Mouse (Mus musculus): ENCODE measurements around the gene Apaf1.

GRCm38 (mm10) chr10:91098056-91098455 lies 15.5 kb upstream of the Apaf1 start:
- no peak for TF ChIP-seq CTCF (IDR thresholded peaks at IDR 0.05; ENCODE audit: low read depth)
- TF ChIP-seq EP300 (IDR thresholded peaks at IDR 0.05; ENCODE audit: low read depth): no peak

Measured in heart, postnatal 0 days (tissue).